Mouse (Mus musculus) heart, postnatal 0 days (tissue): Measurements from ENCODE around the gene Msln.

Source experiments
- CTCF ChIP-seq: IDR thresholded peaks from 2 replicates; pipeline ENCODE4 v1.5.1; 2016; ENCODE audit warnings: antibody characterized with exemption, control low read depth, low read depth
- EP300 ChIP-seq: IDR thresholded peaks from 2 replicates; pipeline ENCODE4 v1.6.1; 2016; ENCODE audit warnings: antibody characterized with exemption, low read depth

GRCm38 (mm10) chr17:25755086-25755485, 908 bp upstream of the Msln start:
- TF ChIP-seq CTCF (no peak), EP300 (no peak)
